Comparison of ENCODE assay signal across 8 mouse cellular contexts in genomic region chr2:93040841-93041240, GRCm38 (mm10). TPM values are rescaled to one million over a fixed set of nuclear protein-coding genes. Genes with fewer than 3 reads are reported as not detected.
DNase-seq lines count a peak whose midpoint lies in the region; ATAC-seq lines count a peak whose summit lies in the region.

No protein-coding gene starts in this region.

- ATAC-seq in kidney, embryonic 14.5 days (ENCODE audit: low FRiP score, low TSS enrichment), result no peak
- ATAC-seq in heart, embryonic 11.5 days (replicated peaks; ENCODE audit: insufficient number of reproducible peaks, low FRiP score, low TSS enrichment), result no peak
- ATAC-seq in limb, embryonic 15.5 days (ENCODE audit: insufficient number of reproducible peaks, low FRiP score, low TSS enrichment, low read depth), result no peak

- H3K36me3 ChIP-seq in kidney, embryonic 14.5 days (ENCODE audit: control insufficient read depth, insufficient read depth, low read length), result peaks cover 5% of the 10 kb centered on the region; the same call in 1 of the 2 replicates
- H3K36me3 ChIP-seq in embryonic facial prominence, embryonic 10.5 days (replicated peaks), result peaks cover 5% of the 10 kb centered on the region
- H3K36me3 ChIP-seq in heart, embryonic 11.5 days (ENCODE audit: control insufficient read depth, insufficient read depth, low read length), result no peaks in the 10 kb centered on the region
- H3K36me3 ChIP-seq in limb, embryonic 15.5 days, result peaks cover 3% of the 10 kb centered on the region; the same call in 1 of the 2 replicates

- H3K9me3 ChIP-seq in kidney, embryonic 14.5 days (ENCODE audit: control insufficient read depth, low read length), result no peaks in the 10 kb centered on the region
- H3K9me3 ChIP-seq in embryonic facial prominence, embryonic 10.5 days, result no peaks in the 10 kb centered on the region
- no peaks in the 10 kb centered on the region for H3K9me3 ChIP-seq in heart, embryonic 11.5 days (replicated peaks; ENCODE audit: control insufficient read depth, low read length)
- no peaks in the 10 kb centered on the region for H3K9me3 ChIP-seq in limb, embryonic 15.5 days

- no peak for DNase-seq in kidney, postnatal 4 days
- DNase-seq in embryonic facial prominence, embryonic 10.5 days (ENCODE audit: low spot score), result no peak
- no peak for DNase-seq in spleen, postnatal 10 days (ENCODE audit: low spot score in 2 of 2)
- DNase-seq in cerebellum, postnatal 14 days, result no peak
- no peak for DNase-seq in Muller cell, postnatal 12 days (ENCODE audit: inconsistent ontology term)

- no peak overlapping the region for H3K4me3 ChIP-seq in kidney, embryonic 14.5 days (ENCODE audit: low read length)
- H3K4me3 ChIP-seq in embryonic facial prominence, embryonic 10.5 days, result no peak overlapping the region
- no peak overlapping the region for H3K4me3 ChIP-seq in heart, embryonic 11.5 days (ENCODE audit: low read depth, low read length)
- H3K4me3 ChIP-seq in limb, embryonic 15.5 days, result no peak overlapping the region

- H3K27ac ChIP-seq in kidney, embryonic 14.5 days (ENCODE audit: low read depth, low read length), result peak overlapping the region; percentile 44; the same call in 1 of the 2 replicates
- peak overlapping the region; percentile 62 for H3K27ac ChIP-seq in embryonic facial prominence, embryonic 10.5 days (replicated peaks)
- peak overlapping the region; percentile 62 for H3K27ac ChIP-seq in heart, embryonic 11.5 days (ENCODE audit: low read depth, low read length)
- H3K27ac ChIP-seq in limb, embryonic 15.5 days, result peak overlapping the region; percentile 78

- no peaks in the 10 kb centered on the region for H3K27me3 ChIP-seq in kidney, embryonic 14.5 days (ENCODE audit: control insufficient read depth, insufficient read depth, low read length)
- no peaks in the 10 kb centered on the region for H3K27me3 ChIP-seq in embryonic facial prominence, embryonic 10.5 days (replicated peaks; ENCODE audit: low read depth, poor library complexity, severe bottlenecking)
- H3K27me3 ChIP-seq in heart, embryonic 11.5 days (ENCODE audit: control insufficient read depth, insufficient read depth, low read length), result no peaks in the 10 kb centered on the region
- no peaks in the 10 kb centered on the region for H3K27me3 ChIP-seq in limb, embryonic 15.5 days

- 61% methylated on average over 7 of the region's 7 CpGs for WGBS in kidney, embryonic 14.5 days
- WGBS in embryonic facial prominence, embryonic 10.5 days, result 81% methylated on average over 7 of the region's 7 CpGs
- whole genome bisulfite sequencing in heart, embryonic 11.5 days (ENCODE audit: insufficient replicate concordance), result 58% methylated on average over 7 of the region's 7 CpGs
- 54% methylated on average over 7 of the region's 7 CpGs for WGBS in limb, embryonic 15.5 days

- H3K9ac ChIP-seq in kidney, embryonic 14.5 days (ENCODE audit: low read depth, low read length), result no peak overlapping the region
- peak overlapping the region; percentile 58; the same call in 1 of the 2 replicates for H3K9ac ChIP-seq in heart, embryonic 11.5 days (ENCODE audit: low read depth, low read length)
- peak overlapping the region; percentile 10; the same call in 1 of the 2 replicates for H3K9ac ChIP-seq in limb, embryonic 15.5 days

- H3K4me1 ChIP-seq in kidney, embryonic 14.5 days (ENCODE audit: control insufficient read depth, insufficient read depth, low read length), result peaks cover 46% of the 10 kb centered on the region
- peaks cover 72% of the 10 kb centered on the region for H3K4me1 ChIP-seq in embryonic facial prominence, embryonic 10.5 days
- peaks cover 46% of the 10 kb centered on the region for H3K4me1 ChIP-seq in heart, embryonic 11.5 days (ENCODE audit: control insufficient read depth, insufficient read depth, low read length)
- H3K4me1 ChIP-seq in limb, embryonic 15.5 days, result peaks cover 82% of the 10 kb centered on the region

- H3K4me2 ChIP-seq in kidney, embryonic 14.5 days (replicated peaks; ENCODE audit: low read depth, low read length), result no peak overlapping the region
- no peak overlapping the region for H3K4me2 ChIP-seq in heart, embryonic 11.5 days
- peak overlapping the region; percentile 12; the same call in 1 of the 2 replicates for H3K4me2 ChIP-seq in limb, embryonic 15.5 days

RNA-seq across cellular contexts. Expression of gene Prdm11, which starts 5.1 kb away (rescaled TPM):
- 4.3 and 5.1 TPM in 2 replicates for polyA plus RNA-seq in kidney, embryonic 14.5 days (2014; fragmentation: Nextera tagmentation; extraction: Ambion mirVana)
- 2.9 and 3.5 TPM in 2 replicates for polyA plus RNA-seq in embryonic facial prominence, embryonic 10.5 days (2016; fragmentation: Nextera tagmentation; extraction: Ambion mirVana)
- 3.1 and 3.3 TPM in 2 replicates for polyA plus RNA-seq in heart, embryonic 11.5 days (2014; fragmentation: Nextera tagmentation; extraction: Ambion mirVana)
- 10.0 and 10.2 TPM in 2 replicates for polyA plus RNA-seq in limb, embryonic 15.5 days (2015; fragmentation: Nextera tagmentation; extraction: Ambion mirVana)
